Mouse (Mus musculus): ENCODE measurements at regions not wholly inside any gene's neighbourhood (a gene's known extent, or its start where the extent isn't known, plus 50 kb on each side); places are given as distances from the start of the nearest gene placed in this dataset.
"Not testable (repeated sequence)": the region's sequence is repeated elsewhere in the genome, so short reads cannot be mapped to it uniquely, and the experiment has no call there.

GRCm38 (mm10) chr7:62179387-62179786 lies 167.0 kb upstream of the Ndn start:
- H3K4me3 ChIP-seq, result no peak overlapping the region
- no peaks in the 10 kb centered on the region for H3K27me3 ChIP-seq (ENCODE audit: insufficient read depth, poor library complexity, severe bottlenecking)
- DNase-seq (ENCODE audit: low spot score), result no peak
- 55% methylated on average over 2 of the region's 2 CpGs for WGBS
- no peaks in the 10 kb centered on the region for H3K36me3 ChIP-seq
- H3K27ac ChIP-seq, result no peak overlapping the region
- no peaks in the 10 kb centered on the region for H3K4me1 ChIP-seq
- no peaks in the 10 kb centered on the region for H3K9me3 ChIP-seq

- no peaks in the 10 kb centered on the region for H3K36me3 ChIP-seq
- H3K27me3 ChIP-seq (ENCODE audit: insufficient read depth, poor library complexity, severe bottlenecking), result no peaks in the 10 kb centered on the region
- no peak overlapping the region for H3K27ac ChIP-seq
- no peak for DNase-seq (ENCODE audit: low spot score)
- H3K4me3 ChIP-seq, result no peak overlapping the region
- H3K9me3 ChIP-seq, result no peaks in the 10 kb centered on the region
- H3K4me1 ChIP-seq, result no peaks in the 10 kb centered on the region
Measured at GRCm38 (mm10) chr7:62208529-62208928, 137.8 kb upstream of the Ndn start.

- no peaks in the 10 kb centered on the region for H3K27me3 ChIP-seq (ENCODE audit: insufficient read depth, poor library complexity, severe bottlenecking)
- H3K4me3 ChIP-seq, result peak overlapping the region; percentile 44
- 33% methylated on average over 12 of the region's 12 CpGs for WGBS
- no peaks in the 10 kb centered on the region for H3K4me1 ChIP-seq
- H3K9me3 ChIP-seq, result no peaks in the 10 kb centered on the region
- peak; percentile 76 for DNase-seq (ENCODE audit: low spot score)
- H3K27ac ChIP-seq, result peak overlapping the region; percentile 30; the same call in 1 of the 2 replicates
- H3K36me3 ChIP-seq, result no peaks in the 10 kb centered on the region
Measured at GRCm38 (mm10) chr7:62209117-62209700, 137.2 kb upstream of the Ndn start.

- H3K27me3 ChIP-seq (ENCODE audit: insufficient read depth, poor library complexity, severe bottlenecking), result no peaks in the 10 kb centered on the region
- 29% methylated on average over 4 of the region's 4 CpGs for WGBS
- no peaks in the 10 kb centered on the region for H3K4me1 ChIP-seq
- no peak overlapping the region for H3K27ac ChIP-seq
- no peaks in the 10 kb centered on the region for H3K36me3 ChIP-seq
- H3K9me3 ChIP-seq, result no peaks in the 10 kb centered on the region
- DNase-seq (ENCODE audit: low spot score), result no peak
- H3K4me3 ChIP-seq, result no peak overlapping the region
Measured at GRCm38 (mm10) chr7:62225184-62225583, 121.2 kb upstream of the Ndn start.

- no peaks in the 10 kb centered on the region for H3K27me3 ChIP-seq (ENCODE audit: insufficient read depth, poor library complexity, severe bottlenecking)
- DNase-seq (ENCODE audit: low spot score), result no peak
- H3K9me3 ChIP-seq, result 0 out of 2 replicates have a peak, but pooled peaks cover 4% of the 10 kb centered on the region
- H3K4me1 ChIP-seq, result 0 out of 2 replicates have a peak, but pooled peaks cover 6% of the 10 kb centered on the region
- H3K27ac ChIP-seq, result no peak overlapping the region
- 12% methylated on average over 1 of the region's 1 CpGs for WGBS
- H3K4me3 ChIP-seq, result no peak overlapping the region
- no peaks in the 10 kb centered on the region for H3K36me3 ChIP-seq
Measured at GRCm38 (mm10) chr7:62227727-62228126, 118.6 kb upstream of the Ndn start.

GRCm38 (mm10) chr7:62230713-62231112 lies 115.7 kb upstream of the Ndn start:
- H3K4me1 ChIP-seq, result 0 out of 2 replicates have a peak, but pooled peaks cover 6% of the 10 kb centered on the region
- 0 out of 2 replicates have a peak, but pooled peaks cover 4% of the 10 kb centered on the region for H3K9me3 ChIP-seq
- DNase-seq (ENCODE audit: low spot score), result no peak
- peak overlapping the region; percentile 44 for H3K4me3 ChIP-seq
- no peaks in the 10 kb centered on the region for H3K27me3 ChIP-seq (ENCODE audit: insufficient read depth, poor library complexity, severe bottlenecking)
- WGBS, result 16% methylated on average over 2 of the region's 2 CpGs
- H3K36me3 ChIP-seq, result no peaks in the 10 kb centered on the region
- H3K27ac ChIP-seq, result peak overlapping the region; percentile 32

- WGBS, result 14% methylated on average over 13 of the region's 13 CpGs
- peak overlapping the region; percentile 44 for H3K4me3 ChIP-seq
Measured at GRCm38 (mm10) chr7:62231120-62231574, 115.2 kb upstream of the Ndn start.

GRCm38 (mm10) chr7:62232076-62232475 lies 114.3 kb upstream of the Ndn start:
- Histone ChIP-seq H3K4me3 (no peak overlapping the region), H3K4me1 (0 out of 2 replicates have a peak, but pooled peaks cover 6% of the 10 kb centered on the region), H3K27ac (no peak overlapping the region), H3K9me3 (0 out of 2 replicates have a peak, but pooled peaks cover 4% of the 10 kb centered on the region), H3K27me3 (ENCODE audit: insufficient read depth, poor library complexity, severe bottlenecking) (no peaks in the 10 kb centered on the region), H3K36me3 (no peaks in the 10 kb centered on the region)
- WGBS, result 67% methylated on average over 5 of the region's 5 CpGs
- DNase-seq (ENCODE audit: low spot score), result no peak

More at GRCm38 (mm10) chr7:62231120-62231574, 115.2 kb upstream of the Ndn start:
- Histone ChIP-seq H3K27me3 (ENCODE audit: insufficient read depth, poor library complexity, severe bottlenecking) (no peaks in the 10 kb centered on the region), H3K36me3 (no peaks in the 10 kb centered on the region), H3K27ac (peak overlapping the region; percentile 32; the same call in 1 of the 2 replicates), H3K4me1 (0 out of 2 replicates have a peak, but pooled peaks cover 6% of the 10 kb centered on the region), H3K9me3 (0 out of 2 replicates have a peak, but pooled peaks cover 4% of the 10 kb centered on the region)
- DNase-seq (ENCODE audit: low spot score), result peak; percentile 91

- WGBS, result 65% methylated on average over 6 of the region's 6 CpGs
- H3K36me3 ChIP-seq, result no peaks in the 10 kb centered on the region
- no peak for DNase-seq (ENCODE audit: low spot score)
Measured at GRCm38 (mm10) chr7:62234037-62234436, 112.3 kb upstream of the Ndn start.

GRCm38 (mm10) chr7:62235766-62236165 lies 110.6 kb upstream of the Ndn start:
- H3K4me3 ChIP-seq, result no peak overlapping the region
- 0 out of 2 replicates have a peak, but pooled peaks cover 2% of the 10 kb centered on the region for H3K4me1 ChIP-seq
- WGBS, result 75% methylated on average over 1 of the region's 1 CpGs
- no peaks in the 10 kb centered on the region for H3K36me3 ChIP-seq
- no peak for DNase-seq (ENCODE audit: low spot score)
- H3K9me3 ChIP-seq, result 0 out of 2 replicates have a peak, but pooled peaks cover 4% of the 10 kb centered on the region
- no peak overlapping the region for H3K27ac ChIP-seq
- H3K27me3 ChIP-seq (ENCODE audit: insufficient read depth, poor library complexity, severe bottlenecking), result no peaks in the 10 kb centered on the region

More at GRCm38 (mm10) chr7:62234037-62234436, 112.3 kb upstream of the Ndn start:
- H3K9me3 ChIP-seq, result 0 out of 2 replicates have a peak, but pooled peaks cover 4% of the 10 kb centered on the region
- no peak overlapping the region for H3K4me3 ChIP-seq
- H3K27ac ChIP-seq, result no peak overlapping the region
- H3K27me3 ChIP-seq (ENCODE audit: insufficient read depth, poor library complexity, severe bottlenecking), result no peaks in the 10 kb centered on the region
- 0 out of 2 replicates have a peak, but pooled peaks cover 6% of the 10 kb centered on the region for H3K4me1 ChIP-seq

- Histone ChIP-seq H3K4me1 (no peaks in the 10 kb centered on the region), H3K4me3 (no peak overlapping the region), H3K27me3 (ENCODE audit: insufficient read depth, poor library complexity, severe bottlenecking) (no peaks in the 10 kb centered on the region), H3K27ac (no peak overlapping the region), H3K9me3 (no peaks in the 10 kb centered on the region), H3K36me3 (no peaks in the 10 kb centered on the region)
- DNase-seq (ENCODE audit: low spot score), result no peak
- WGBS, result 36% methylated on average over 8 of the region's 8 CpGs
Measured at GRCm38 (mm10) chr7:62261688-62262114, 84.7 kb upstream of the Ndn start.

- not testable (repeated sequence) for H3K4me3 ChIP-seq; H3K9me3 ChIP-seq; H3K27me3 ChIP-seq (ENCODE audit: insufficient read depth, poor library complexity, severe bottlenecking); H3K4me1 ChIP-seq; H3K36me3 ChIP-seq; DNase-seq (ENCODE audit: low spot score); H3K27ac ChIP-seq
- 66% methylated on average over 2 of the region's 2 CpGs for WGBS
Measured at GRCm38 (mm10) chr7:62262174-62262573, 84.2 kb upstream of the Ndn start.

GRCm38 (mm10) chr7:62269156-62269855 lies 77.1 kb upstream of the Ndn start:
- H3K36me3 ChIP-seq, result no peaks in the 10 kb centered on the region
- no peaks in the 10 kb centered on the region for H3K4me1 ChIP-seq
- no peaks in the 10 kb centered on the region for H3K9me3 ChIP-seq
- no peak overlapping the region for H3K27ac ChIP-seq
- no peak overlapping the region for H3K4me3 ChIP-seq
- DNase-seq (ENCODE audit: low spot score), result no peak
- 74% methylated on average over 1 of the region's 1 CpGs for WGBS
- H3K27me3 ChIP-seq (ENCODE audit: insufficient read depth, poor library complexity, severe bottlenecking), result no peaks in the 10 kb centered on the region

All from heart, embryonic 10.5 days (tissue).